Mouse (Mus musculus): ENCODE results near the gene Rps15.

DNA sequence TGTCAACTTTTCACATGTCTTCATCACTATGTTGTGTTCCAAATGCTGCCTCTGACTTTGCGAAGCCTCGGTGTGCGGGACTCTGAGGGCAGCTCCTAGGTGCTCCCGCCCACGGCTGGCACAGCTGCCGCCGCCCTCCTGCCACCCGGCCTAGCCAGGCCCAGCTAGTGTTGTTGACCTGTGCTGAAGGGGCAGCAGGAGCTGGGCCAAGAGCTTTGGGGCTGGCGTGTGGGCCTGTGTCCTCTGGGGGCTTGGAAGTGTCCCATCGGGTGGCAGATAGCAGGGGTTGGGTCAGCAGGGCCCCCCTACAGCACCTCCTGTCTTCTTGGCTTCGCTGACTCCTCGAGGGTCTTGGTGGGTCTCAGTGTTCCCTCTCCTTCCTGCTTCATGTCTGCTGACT, 13.0 kb upstream of the Rps15 start:
- no peak for TF ChIP-seq CTCF (IDR thresholded peaks at IDR 0.05)
- TF ChIP-seq POLR2A (IDR thresholded peaks at IDR 0.05; ENCODE audit: insufficient read depth, low read depth, low read length), result no peak
- no peak for TF ChIP-seq EP300 (IDR thresholded peaks at IDR 0.05; ENCODE audit: insufficient read depth, low read depth, low read length)
